Mouse (Mus musculus) G1E (cell line): ENCODE measurements around the gene Fam155a.

ENCODE experiments used
- CTCF ChIP-seq: IDR thresholded peaks from 2 replicates; pipeline ENCODE4 v1.5.1; 2012; ENCODE audit warnings: low read depth, low read length, inconsistent platforms, mixed read lengths
- GATA1 ChIP-seq: IDR thresholded peaks from 2 replicates; pipeline ENCODE4 v1.6.1; 2012; ENCODE audit warnings: borderline replicate concordance, low read length, inconsistent platforms, mixed read lengths
- GATA2 ChIP-seq: IDR thresholded peaks from 2 replicates; pipeline ENCODE4 v1.6.1; 2012; ENCODE audit warnings: low read depth, low read length, inconsistent platforms, borderline replicate concordance
- POLR2AphosphoS5 ChIP-seq: IDR thresholded peaks from 2 replicates; pipeline ENCODE4 v1.6.1; 2012; ENCODE audit warnings: low read depth, low read length, inconsistent platforms; ENCODE audit not compliant: insufficient replicate concordance
- TAL1 ChIP-seq: conservative IDR thresholded peaks from 2 replicates; pipeline ENCODE4 v1.6.1; 2012; ENCODE audit warnings: low read depth, low read length, inconsistent platforms, mixed read lengths

- TF ChIP-seq CTCF (no peak), GATA1 (no peak), TAL1 (no peak), POLR2AphosphoS5 (no peak), GATA2 (no peak)
Measured at GRCm38 (mm10) chr8:9303526-9304135, 467.3 kb downstream of the Fam155a start.
